Mouse (Mus musculus) forebrain, postnatal 0 days (tissue): Measurements from ENCODE around the gene Nhs. TPM values are rescaled to one million over a fixed set of nuclear protein-coding genes. Genes with fewer than 3 reads are reported as not detected.

Source experiments
- ATAC-seq: fragments of 200-750 bp; cut with Nextera tagmentation; 2 replicates; pipeline ENCODE4 v1.8.0; 2017; ENCODE audit warnings: mild to moderate bottlenecking, moderate library complexity
- DNase-seq: peaks from one replicate; pipeline ENCODE4 v3.0.0-alpha.2; 2015
- H3K27ac ChIP-seq: fragments of 300-500 bp; sonication (generic); 2 replicates; pipeline ENCODE4 v1.5.1; 2014; ENCODE audit warnings: low read depth, mild to moderate bottlenecking, antibody characterized with exemption, low read length, moderate library complexity, mixed read lengths
- H3K27me3 ChIP-seq: fragments of 300-500 bp; sonication (generic); 2 replicates; pipeline ENCODE4 v1.6.1; 2014; ENCODE audit warnings: mild to moderate bottlenecking, low read length, mixed read lengths; ENCODE audit not compliant: insufficient read depth
- H3K36me3 ChIP-seq: fragments of 300-500 bp; sonication (generic); 2 replicates; pipeline ENCODE4 v1.6.1; 2014; ENCODE audit warnings: mild to moderate bottlenecking, moderate library complexity; ENCODE audit not compliant: insufficient read depth
- H3K4me1 ChIP-seq: fragments of 300-500 bp; sonication (generic); 2 replicates; pipeline ENCODE4 v1.6.1; 2014; ENCODE audit warnings: antibody characterized with exemption; ENCODE audit not compliant: insufficient read depth
- H3K4me2 ChIP-seq: fragments of 300-500 bp; sonication (generic); 2 replicates; pipeline ENCODE4 v1.6.1; 2014; ENCODE audit warnings: low read depth, mild to moderate bottlenecking, moderate library complexity
- H3K4me3 ChIP-seq: fragments of 300-500 bp; sonication (generic); 2 replicates; pipeline ENCODE4 v1.5.1; 2014; ENCODE audit warnings: low read depth, low read length, mixed read lengths
- H3K9ac ChIP-seq: fragments of 300-500 bp; sonication (generic); 2 replicates; pipeline ENCODE4 v1.6.1; 2014; ENCODE audit warnings: mild to moderate bottlenecking
- H3K9me3 ChIP-seq: fragments of 300-500 bp; sonication (generic); 2 replicates; pipeline ENCODE4 v1.6.1; 2016; ENCODE audit warnings: low read length
- CTCF ChIP-seq: sonication (generic); IDR thresholded peaks from 2 replicates; pipeline ENCODE4 v1.5.1; 2016; ENCODE audit warnings: antibody characterized with exemption, control low read depth, low read depth
- WGBS: fragments of 180-500 bp; shearing (Covaris S2); extraction: QIAGEN DNeasy Blood & Tissue Kit; methylation state at CpG from one replicate; pipeline ENCODE4 v1.1.7; 2014; 5-methylcytosine and 5-hydroxymethylcytosine counted together
- polyA plus RNA-seq: library from polyadenylated mRNA; unstranded; fragments of >200 nt; fragmentation: Nextera tagmentation; extraction: Ambion mirVana; gene quantifications from 2 replicates; pipeline ENCODE4 v1.2.1, GENCODE M21; 2015
- total RNA-seq: library from RNA; depleted of rRNA; stranded (reverse); fragments of >200 nt; gene quantifications from 2 replicates; pipeline ENCODE4 v1.2.3, GENCODE M21; 2014

The Nhs gene
- total and polyA plus RNA-seq, 2 experiments from 2014 or later: 1.9 to 9.4 TPM

- Histone ChIP-seq H3K36me3 (no peaks in the 10 kb centered on the region), H3K9me3 (no peaks in the 10 kb centered on the region), H3K27me3 (no peaks in the 10 kb centered on the region), H3K4me3 (no peak overlapping the region), H3K27ac (no peak overlapping the region), H3K9ac (no peak overlapping the region), H3K4me1 (no peaks in the 10 kb centered on the region), H3K4me2 (no peak overlapping the region)
- DNase-seq: no peak
- no peak for TF ChIP-seq CTCF
- ATAC-seq: no peak
- 67% methylated on average over 1 of the region's 1 CpGs for WGBS
Measured at GRCm38 (mm10) chrX:161921581-161921980, 237.9 kb downstream of the Nhs start.

GRCm38 (mm10) chrX:161909963-161910362 lies 249.6 kb downstream of the Nhs start:
- Histone ChIP-seq H3K4me3 (no peak overlapping the region), H3K36me3 (no peaks in the 10 kb centered on the region), H3K4me1 (no peaks in the 10 kb centered on the region), H3K27ac (no peak overlapping the region), H3K27me3 (no peaks in the 10 kb centered on the region; the same call in 1 of the 2 replicates), H3K4me2 (no peak overlapping the region), H3K9me3 (no peaks in the 10 kb centered on the region), H3K9ac (no peak overlapping the region)
- ATAC-seq: no peak
- no peak for TF ChIP-seq CTCF
- WGBS: 49% methylated on average over 4 of the region's 4 CpGs
- DNase-seq: no peak

GRCm38 (mm10) chrX:161908652-161909403 lies 250.7 kb downstream of the Nhs start:
- DNase-seq (peak; percentile 53), ATAC-seq (peak; percentile 82)

GRCm38 (mm10) chrX:161907595-161908592 lies 251.6 kb downstream of the Nhs start:
- Histone ChIP-seq H3K4me3 (peak overlapping the region; percentile 45), H3K36me3 (no peaks in the 10 kb centered on the region), H3K27ac (peak overlapping the region; percentile 71), H3K27me3 (no peaks in the 10 kb centered on the region; the same call in 1 of the 2 replicates), H3K4me2 (peak overlapping the region; percentile 72), H3K4me1 (no peaks in the 10 kb centered on the region), H3K9me3 (no peaks in the 10 kb centered on the region), H3K9ac (peak overlapping the region; percentile 52)
- no peak for TF ChIP-seq CTCF
- ATAC-seq (peak; percentile 56), DNase-seq (no peak)
- 34% methylated on average over 53 of the region's 53 CpGs for WGBS

More at GRCm38 (mm10) chrX:161908652-161909403, 250.7 kb downstream of the Nhs start:
- Histone ChIP-seq H3K4me1 (no peaks in the 10 kb centered on the region), H3K27ac (peak overlapping the region; percentile 71), H3K27me3 (no peaks in the 10 kb centered on the region; the same call in 1 of the 2 replicates), H3K9ac (peak overlapping the region; percentile 52), H3K9me3 (no peaks in the 10 kb centered on the region), H3K4me2 (peak overlapping the region; percentile 72), H3K4me3 (peak overlapping the region; percentile 45), H3K36me3 (no peaks in the 10 kb centered on the region)
- TF ChIP-seq CTCF: no peak; the same call in none of the 2 replicates
- 32% methylated on average over 48 of the region's 48 CpGs for WGBS

- DNase-seq (no peak), ATAC-seq (no peak)
- Histone ChIP-seq H3K27me3 (no peaks in the 10 kb centered on the region), H3K36me3 (no peaks in the 10 kb centered on the region), H3K4me3 (no peak overlapping the region), H3K9ac (no peak overlapping the region), H3K4me2 (no peak overlapping the region), H3K27ac (no peak overlapping the region), H3K9me3 (no peaks in the 10 kb centered on the region), H3K4me1 (no peaks in the 10 kb centered on the region)
- TF ChIP-seq CTCF: no peak
- 60% methylated on average over 2 of the region's 2 CpGs for WGBS
Measured at GRCm38 (mm10) chrX:161894442-161894841, 265.1 kb downstream of the Nhs start.

- no peaks in the 10 kb centered on the region for H3K27me3 ChIP-seq
- H3K4me1 ChIP-seq: no peaks in the 10 kb centered on the region
- DNase-seq: peak; percentile 53
- no peak overlapping the region for H3K27ac ChIP-seq
- H3K36me3 ChIP-seq: no peaks in the 10 kb centered on the region
- no peak overlapping the region for H3K4me3 ChIP-seq
- 77% methylated on average over 3 of the region's 3 CpGs for WGBS
- H3K4me2 ChIP-seq: no peak overlapping the region
- no peaks in the 10 kb centered on the region for H3K9me3 ChIP-seq
- peak; percentile 64; the same call in 1 of the 2 replicates for ATAC-seq
- no peak for TF ChIP-seq CTCF
- H3K9ac ChIP-seq: no peak overlapping the region
Measured at GRCm38 (mm10) chrX:161883661-161884060, 275.9 kb downstream of the Nhs start.
